Mouse (Mus musculus): ENCODE measurements around the gene Tnfrsf17.
"Not testable (repeated sequence)": the region's sequence is repeated elsewhere in the genome, so short reads cannot be mapped to it uniquely, and the experiment has no call there.

Gene Tnfrsf17

DNA sequence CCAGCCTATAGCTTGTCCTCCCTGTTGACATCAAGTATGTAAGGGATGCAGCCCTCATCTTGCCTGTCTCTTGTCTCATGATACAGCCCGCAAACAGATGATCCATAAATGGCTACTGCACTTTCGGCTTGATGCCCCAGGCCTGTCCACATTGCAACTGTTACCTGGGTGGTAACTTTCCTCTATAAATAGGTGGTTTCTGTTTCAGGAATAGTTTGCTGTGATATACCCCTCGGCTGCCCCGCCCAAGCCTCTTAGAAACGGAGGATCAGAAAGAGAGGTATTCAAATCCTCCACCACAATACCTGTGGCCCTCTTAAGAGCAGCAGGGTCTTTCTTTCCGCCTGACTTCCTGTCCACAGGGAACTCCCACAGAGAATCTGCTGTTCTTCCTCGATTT is at the start of gene Tnfrsf17:
TSS of gene Tnfrsf17 (plus strand) at position 301 of the 400 bp plus-strand sequence.
- in situ Hi-C loops (cut with MboI, MseI) = loop anchor here (5.0 kb wide), 2 partner anchors 46 to 49 kb away; no protein-coding TSS in a partner anchor

DNA sequence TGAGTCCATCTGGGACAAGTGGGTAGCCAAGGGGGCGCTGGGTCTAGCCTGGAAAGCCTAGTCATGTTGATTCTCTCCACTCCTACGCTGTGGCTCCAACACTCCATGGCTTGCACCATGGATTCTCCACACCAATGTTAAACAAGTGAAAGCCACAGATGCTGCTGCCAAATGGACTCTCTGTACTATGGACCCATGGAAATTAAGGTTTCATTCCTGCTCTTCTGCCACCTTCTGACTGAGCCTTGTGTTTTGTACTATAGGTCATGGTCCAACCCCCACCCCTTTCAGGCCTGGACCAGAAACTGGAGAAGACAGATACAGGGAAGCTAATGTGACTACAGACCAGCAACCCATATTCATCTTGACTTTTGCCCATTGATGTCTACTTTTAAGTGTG is 47.1 kb upstream of the Tnfrsf17 start:
- in situ Hi-C loops (cut with MboI, MseI) = loop anchor here (5.0 kb wide), 1 partner anchor 46 kb away; the partner anchor contains the start of gene Tnfrsf17

GRCm38 (mm10) chr16:11269808-11270207 is 43.8 kb upstream of the Tnfrsf17 start:
- in situ Hi-C loops (cut with MboI, MseI) = loop anchor here (5.0 kb wide), 1 partner anchor 42 kb away; the partner anchor contains the start of gene Tnfrsf17

DNA sequence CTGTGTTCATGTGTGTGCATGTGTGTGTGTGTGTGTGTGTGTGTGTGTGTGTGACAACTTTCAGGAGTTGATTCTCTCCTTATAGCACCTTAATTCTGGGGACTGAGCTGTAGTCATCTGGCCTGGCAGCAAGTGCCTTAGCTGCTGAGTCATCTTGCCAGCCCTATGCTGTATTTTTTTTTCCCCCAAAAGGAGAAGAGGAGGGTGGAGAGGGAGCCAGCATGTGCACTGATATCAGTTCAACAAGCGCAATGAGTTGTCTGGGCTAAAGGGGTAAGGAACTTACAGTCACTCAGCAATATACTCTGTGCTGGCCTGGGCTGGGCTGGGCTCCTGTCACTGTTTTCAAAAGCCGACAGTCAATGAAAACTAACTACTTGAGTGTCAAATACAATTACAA is 43.0 kb upstream of the Tnfrsf17 start:
- in situ Hi-C loops (cut with MboI, MseI) = no loop called here

DNA sequence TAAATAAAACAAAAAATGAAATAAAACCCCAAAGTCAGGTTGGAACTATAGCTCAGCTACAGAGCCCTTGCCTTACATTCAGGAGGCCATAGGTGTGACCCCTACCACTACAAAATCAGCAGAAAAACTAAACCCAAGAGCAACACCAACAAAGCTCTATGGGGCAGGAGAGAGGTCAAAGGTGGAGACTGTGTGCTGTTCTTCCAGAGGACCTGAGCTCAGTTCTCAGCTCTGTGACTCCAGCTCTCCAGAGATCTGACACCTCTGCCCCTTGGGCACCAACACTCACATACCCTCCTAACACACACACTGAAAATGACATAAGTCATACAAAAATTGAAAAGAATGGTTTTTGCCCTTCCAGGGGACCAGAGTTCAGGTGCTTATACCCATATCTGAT is 42.5 kb upstream of the Tnfrsf17 start:
- in situ Hi-C loops (cut with MboI, MseI) = no loop called here

GRCm38 (mm10) chr16:11276888-11277287 is 36.7 kb upstream of the Tnfrsf17 start:
- in situ Hi-C loops (cut with MboI, MseI) = no loop called here

- in situ Hi-C loops (cut with MboI, MseI) = no loop called here
Observed at GRCm38 (mm10) chr16:11278778-11279177, 34.8 kb upstream of the Tnfrsf17 start.

- in situ Hi-C loops (cut with MboI, MseI) = no loop called here
Observed at GRCm38 (mm10) chr16:11282655-11283232, 30.9 kb upstream of the Tnfrsf17 start.

DNA sequence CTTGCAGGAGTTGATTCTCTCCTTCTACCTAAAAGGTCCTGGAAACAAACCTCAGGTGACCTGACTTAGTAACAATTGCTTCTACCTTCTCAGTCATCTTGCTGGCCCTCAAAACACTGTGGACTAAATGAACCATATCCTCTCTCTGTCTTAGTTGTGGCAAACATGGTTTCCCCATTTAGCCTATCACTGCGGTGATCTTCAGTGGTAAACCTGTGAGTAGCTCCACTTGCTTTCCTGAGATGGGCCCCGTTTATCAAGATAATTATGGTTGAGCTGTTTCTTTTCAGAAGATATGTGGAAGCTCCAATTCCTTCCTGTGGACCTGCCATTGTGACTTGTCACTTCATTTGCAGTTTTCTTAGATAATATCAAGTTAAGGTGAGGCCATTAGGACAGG is 28.7 kb upstream of the Tnfrsf17 start:
- in situ Hi-C loops (cut with MboI, MseI) = no loop called here

DNA sequence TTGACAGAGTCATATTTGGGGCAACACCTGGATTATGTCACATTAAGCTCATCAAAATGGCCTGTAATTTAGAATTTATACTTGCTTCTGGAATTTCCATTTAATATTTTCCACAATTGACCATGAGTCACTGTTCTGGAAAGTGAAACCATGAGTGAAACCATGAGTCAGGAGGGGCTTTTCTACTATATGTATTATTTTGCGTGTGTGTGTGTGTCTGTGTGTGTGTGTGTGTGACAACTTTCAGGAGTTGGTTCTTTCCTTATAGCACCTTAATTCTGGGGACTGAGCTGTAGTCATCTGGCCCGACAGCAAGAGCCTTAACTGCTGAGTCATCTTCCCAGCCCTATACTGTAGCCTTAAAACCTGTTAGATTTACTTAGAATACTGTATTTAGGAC is 27.7 kb upstream of the Tnfrsf17 start:
- in situ Hi-C loops (cut with MboI, MseI) = no loop called here

DNA sequence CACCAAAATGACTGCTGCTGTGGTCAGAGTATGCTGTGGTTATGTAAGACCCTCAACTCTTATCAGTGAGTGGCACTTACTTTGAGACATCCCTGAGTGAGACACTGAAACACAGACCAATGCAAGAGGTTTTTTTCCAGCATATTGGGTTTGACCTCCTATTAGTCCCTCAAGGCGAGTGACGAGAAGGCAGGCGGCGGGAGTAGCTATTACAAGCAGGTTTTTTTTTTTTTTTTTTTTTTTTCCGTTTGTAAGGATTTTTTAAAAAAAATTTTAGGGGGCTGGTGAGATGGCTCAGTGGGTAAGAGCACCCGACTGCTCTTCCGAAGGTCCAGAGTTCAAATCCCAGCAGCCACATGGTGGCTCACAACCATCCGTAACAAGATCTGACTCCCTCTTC is 24.7 kb upstream of the Tnfrsf17 start:
- in situ Hi-C loops (cut with MboI, MseI) = not testable (repeated sequence)

DNA sequence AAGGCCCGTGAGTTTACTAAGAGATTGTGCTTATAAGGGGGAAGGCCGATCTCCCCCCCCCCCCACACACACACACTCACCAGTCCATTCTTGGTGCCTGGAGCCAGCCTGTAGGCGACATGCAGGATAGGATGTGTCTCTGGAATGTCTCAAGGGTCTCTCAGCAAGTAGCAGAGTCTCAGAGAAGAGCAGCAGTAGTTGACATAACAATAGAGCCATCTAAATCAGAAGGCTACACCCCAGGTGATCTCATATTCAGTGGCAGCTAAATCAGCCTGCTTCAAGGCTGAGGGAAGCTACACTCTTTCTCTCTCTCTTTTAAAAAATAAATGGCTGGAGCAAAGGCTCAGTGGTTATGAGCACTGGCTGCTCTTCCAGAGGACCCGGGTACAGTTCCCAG is 18.0 kb upstream of the Tnfrsf17 start:
- in situ Hi-C loops (cut with MboI, MseI) = loop anchor here (5.0 kb wide), 1 partner anchor 127 kb away; no protein-coding TSS in a partner anchor

GRCm38 (mm10) chr16:11297700-11298099 is 15.9 kb upstream of the Tnfrsf17 start:
- in situ Hi-C loops (cut with MboI, MseI) = loop anchor here (5.0 kb wide), 1 partner anchor 125 kb away; no protein-coding TSS in a partner anchor

GRCm38 (mm10) chr16:11303741-11304140 is 9.9 kb upstream of the Tnfrsf17 start:
- in situ Hi-C loops (cut with MboI, MseI) = no loop called here

DNA sequence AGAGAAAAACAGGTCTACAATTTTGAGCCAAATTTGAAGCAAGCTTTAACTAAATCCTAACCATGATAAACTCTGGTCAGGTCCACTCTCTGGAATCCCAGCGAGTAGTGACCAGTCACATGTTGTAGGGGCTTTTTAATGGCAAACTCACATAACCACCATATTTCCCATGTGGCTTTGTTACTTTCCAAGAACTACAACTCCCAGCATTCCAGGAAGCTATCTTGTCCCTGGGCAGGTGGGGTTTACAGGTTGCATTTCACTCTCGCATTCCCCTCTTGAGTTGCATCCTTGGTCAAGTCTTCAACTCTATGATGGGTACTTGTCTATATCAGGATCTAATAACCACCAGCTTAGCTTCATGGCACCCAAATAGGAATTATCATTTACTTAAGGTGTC is 8.1 kb upstream of the Tnfrsf17 start:
- in situ Hi-C loops (cut with MboI, MseI) = no loop called here

DNA sequence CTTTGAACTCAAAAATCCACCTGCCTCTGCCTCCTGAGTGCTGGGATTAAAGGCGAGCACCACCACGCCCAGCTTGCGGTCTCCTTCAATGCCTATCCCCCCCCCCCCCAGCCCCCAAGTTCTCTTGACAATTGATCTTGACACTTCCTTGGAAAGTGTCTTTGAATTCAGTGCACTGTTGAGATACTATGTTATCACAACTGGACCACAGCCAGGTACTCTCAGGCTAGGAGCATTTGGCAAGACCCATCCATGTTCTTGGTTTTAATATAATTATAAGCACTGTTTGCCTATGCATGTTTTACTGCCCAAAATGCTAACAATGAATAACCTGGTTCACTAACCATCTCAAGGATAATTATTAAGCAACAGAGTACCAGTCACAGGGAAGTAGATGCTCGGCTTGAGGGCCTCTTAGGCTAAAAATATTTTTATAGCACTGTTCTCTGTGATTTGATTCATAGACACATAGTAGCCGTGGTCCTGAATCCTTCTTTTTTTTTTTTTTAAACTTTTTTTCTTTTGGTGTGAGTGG is 2.2 kb downstream of the Tnfrsf17 start:
- in situ Hi-C loops (cut with MboI, MseI) = no loop called here

GRCm38 (mm10) chr16:11316748-11317147 is 3.1 kb downstream of the Tnfrsf17 start:
- in situ Hi-C loops (cut with MboI, MseI) = no loop called here

- in situ Hi-C loops (cut with MboI, MseI) = no loop called here
Observed at GRCm38 (mm10) chr16:11317324-11317723, 3.7 kb downstream of the Tnfrsf17 start.

DNA sequence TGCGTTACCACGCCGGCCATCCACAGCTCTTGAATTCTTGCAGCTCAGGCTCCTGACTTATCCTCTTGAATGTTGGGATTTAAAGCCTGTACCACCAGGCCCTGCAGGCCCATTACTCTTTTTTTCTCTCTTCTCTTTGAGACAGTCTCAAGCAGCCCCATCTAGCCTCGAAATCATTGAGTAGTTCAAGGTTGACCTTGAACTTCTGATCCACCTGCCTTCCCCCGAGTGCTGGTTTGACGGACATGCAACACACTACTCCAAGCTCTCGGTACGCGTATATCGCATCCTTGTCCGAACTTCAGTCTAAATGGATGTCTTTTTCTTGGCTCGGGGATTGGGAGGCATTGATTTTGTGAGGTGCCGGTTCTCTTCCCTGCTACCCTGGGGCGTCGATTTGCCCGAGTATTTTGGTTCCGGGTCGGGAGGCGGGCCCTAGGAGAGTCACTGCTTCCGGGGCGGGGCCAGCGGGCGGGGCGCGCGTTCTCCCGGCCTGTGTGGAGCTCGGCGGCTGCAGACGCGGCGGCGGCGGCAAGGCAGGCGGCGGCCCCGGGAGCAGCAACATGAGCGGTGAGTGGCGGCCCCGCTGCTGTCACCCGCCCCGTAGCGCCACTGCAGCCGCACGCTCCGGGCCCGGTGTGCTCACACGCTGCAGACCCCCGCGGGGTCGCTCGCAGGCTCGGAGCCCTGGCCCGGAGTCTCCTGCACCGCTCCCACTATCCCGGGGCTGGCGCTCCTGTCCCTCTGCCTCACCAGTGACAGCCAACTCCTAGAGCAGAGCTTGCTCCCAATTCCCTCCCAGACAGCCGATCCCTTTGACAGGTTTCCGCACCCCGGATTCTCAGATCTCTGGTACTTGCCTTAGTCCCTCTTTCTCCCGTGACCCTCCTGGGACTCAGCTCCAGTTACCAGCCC is 9.1 kb downstream of the Tnfrsf17 start, which contains the start of gene Snx29:
TSS of gene Snx29 (plus strand) at position 500 of the 915 bp plus-strand sequence.
- in situ Hi-C loops (cut with MboI, MseI) = no loop called here

GRCm38 (mm10) chr16:11323324-11324051 is 9.9 kb downstream of the Tnfrsf17 start:
- in situ Hi-C loops (cut with MboI, MseI) = no loop called here

DNA sequence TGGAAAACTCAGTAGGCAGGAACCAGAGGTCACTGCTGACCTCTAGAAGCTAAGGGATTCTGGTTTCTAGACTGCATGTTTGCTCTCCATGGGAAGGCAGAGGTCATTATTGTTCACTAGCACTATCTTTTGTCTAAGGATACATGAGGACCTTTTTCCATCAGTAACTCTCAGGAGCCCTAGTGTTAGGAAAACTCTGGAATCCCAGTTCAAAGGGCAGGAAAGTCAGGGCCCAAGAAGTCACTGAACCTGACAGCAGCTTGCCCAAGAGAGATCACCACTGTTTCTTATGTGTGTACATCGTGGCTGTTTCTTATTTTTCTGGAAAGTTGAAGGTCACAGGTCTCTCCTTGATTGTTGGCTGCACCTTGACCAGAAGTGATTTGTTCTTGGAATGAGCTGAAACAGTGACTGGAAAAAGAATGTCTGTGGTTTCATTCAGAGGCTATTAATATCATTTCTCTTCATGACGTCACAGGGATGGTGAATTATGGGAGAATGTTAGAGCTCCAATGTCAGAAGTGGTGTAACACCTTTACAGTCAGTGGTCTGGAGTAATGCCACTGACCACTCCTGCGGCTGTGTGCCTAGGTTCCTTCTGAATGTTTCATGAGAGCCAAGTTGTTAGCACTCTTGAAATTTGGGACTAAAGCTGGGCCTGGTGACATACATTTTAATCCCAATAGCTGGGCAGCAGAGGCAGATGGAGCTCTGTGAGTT is 16.6 kb downstream of the Tnfrsf17 start:
- in situ Hi-C loops (cut with MboI, MseI) = no loop called here

Data from T-helper 1 cell (primary cell).